Mouse (Mus musculus) layer of hippocampus, postnatal 10 days (tissue): Measurements from ENCODE around the gene Actl7a. TPM values are rescaled to one million over a fixed set of nuclear protein-coding genes. Genes with fewer than 3 reads are reported as not detected.

Source experiments
- DNase-seq, 2 experiments: peaks; one replicate each; pipeline ENCODE4 v3.0.0; 2021; ENCODE audit warnings: low spot score in 2 of 2
- total RNA-seq, 2 experiments: library from RNA; stranded (reverse); gene quantifications; 2 replicates each; pipeline ENCODE4 v1.2.3; 2021

Gene Actl7a
- total RNA-seq, 2 experiments from 2014 or later: not detected

DNA sequence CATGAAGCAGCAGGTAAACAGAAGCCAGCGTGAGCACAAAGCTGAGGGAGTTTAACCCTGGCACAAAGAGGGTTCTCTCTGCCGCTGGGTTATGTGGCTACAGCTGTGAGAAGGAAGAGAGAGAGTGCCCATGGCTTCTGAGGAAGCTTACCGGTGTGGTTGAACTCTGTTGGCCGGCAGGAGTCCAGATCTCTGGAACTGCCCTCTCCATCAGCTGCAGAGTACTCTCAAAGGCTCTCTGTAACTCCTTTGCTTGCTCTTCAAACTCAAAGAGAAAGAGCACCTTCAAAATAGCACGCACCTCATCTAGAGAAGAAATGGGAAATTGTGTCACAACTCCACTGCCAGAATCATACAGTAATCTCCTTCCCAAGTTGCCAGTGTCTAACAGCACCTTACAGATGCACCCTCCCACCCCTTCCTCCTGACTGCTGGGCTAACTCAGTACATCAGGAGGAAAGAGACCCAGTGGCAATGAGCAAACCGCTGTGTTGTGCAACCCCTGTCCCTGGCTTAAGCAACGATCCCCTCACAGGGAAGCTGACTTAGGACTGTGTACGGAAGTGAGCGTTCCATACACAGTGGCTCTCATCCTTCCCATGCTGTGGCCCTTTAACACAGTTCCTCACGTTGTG, 13.9 kb downstream of the Actl7a start:
- DNase-seq: no peak

- DNase-seq: no peak
These were observed 14.5 kb downstream of the Actl7a start for GRCm38 (mm10) chr4:56757693-56758092.

DNA sequence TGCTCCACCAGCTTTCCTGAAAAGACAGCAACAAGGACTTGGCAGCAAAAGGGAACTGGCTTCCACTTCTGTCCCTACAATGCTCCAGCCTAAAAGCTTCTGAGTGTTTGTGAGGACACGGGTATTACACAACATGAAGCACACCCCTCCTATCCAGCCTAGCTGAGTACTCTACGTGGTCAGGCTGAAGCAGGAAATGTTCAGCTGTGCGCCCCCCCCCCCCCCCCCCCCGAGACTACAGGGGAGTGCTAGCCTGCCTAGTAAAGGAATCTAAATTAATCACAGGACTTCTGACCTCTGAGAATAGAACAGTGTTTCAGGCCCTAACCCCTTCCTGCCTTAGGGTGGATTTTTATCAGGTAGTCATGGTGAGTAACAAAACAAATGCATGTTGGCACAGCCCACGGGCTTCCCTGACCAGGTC, 24.7 kb downstream of the Actl7a start:
- no peak for DNase-seq

GRCm38 (mm10) chr4:56768913-56769312, 25.7 kb downstream of the Actl7a start:
- DNase-seq: no peak

GRCm38 (mm10) chr4:56771065-56771464, 27.9 kb downstream of the Actl7a start:
- DNase-seq: no peak

- DNase-seq: no peak
These were observed 48.2 kb downstream of the Actl7a start for GRCm38 (mm10) chr4:56791373-56791772.

Other genes starting within 250 kb of the Actl7a start
- gene Gm26657, start 3.3 kb upstream of the Actl7a start, total RNA-seq: not detected
- under 1 TPM in 1 of 2 experiments, not detected in 1; 0.41 TPM for gene Actl7b, start 2.0 kb upstream of the Actl7a start, total RNA-seq
- 10 to 100 TPM; 73.8 to 78.5 TPM for gene Elp1, start 58.9 kb downstream of the Actl7a start, total RNA-seq
- gene Fam206a, start 58.9 kb downstream of the Actl7a start, total RNA-seq: 10 to 100 TPM; 17.8 to 17.9 TPM
- gene Ctnnal1, start 121.8 kb downstream of the Actl7a start, total RNA-seq: 10 to 100 TPM; 13.1 to 17.6 TPM
- 10 to 100 TPM; 27.1 to 27.6 TPM for gene Tmem245, start 204.0 kb downstream of the Actl7a start, total RNA-seq
- 100 to 1,000 TPM; 111 to 129 TPM for gene Frrs1l, start 247.0 kb downstream of the Actl7a start, total RNA-seq